Mouse (Mus musculus) erythroid progenitor cell, adult 5-6 weeks (primary cell): ENCODE data around the gene Smc6. TPM values are rescaled to one million over a fixed set of nuclear protein-coding genes. Genes with fewer than 3 reads are reported as not detected.

ENCODE experiments used
- total RNA-seq, 2 experiments: library from RNA; stranded (forward) in 1 of 2; stranded (reverse) in 1 of 2; fragments of 150-400 nt in 1 of 2; fragments of 186-747, 209-891 nt in 1 of 2; gene quantifications; 2 replicates each; pipeline versions ENCODE4 v1.2.3 to v1.2.4; 2015 to 2017; ENCODE audit warnings: low replicate concordance in 2 of 2

Smc6 gene
- total RNA-seq, 2 experiments from 2014 or later, result 174 to 209 TPM

Other genes starting within 250 kb of the Smc6 start
- not detected in 2 replicates for gene Kcns3, start 114.8 kb upstream of the Smc6 start, total RNA-seq (2015; ENCODE audit: low replicate concordance)
- not detected in 2 replicates for gene Kcns3, start 114.8 kb upstream of the Smc6 start, total RNA-seq (2017; ENCODE audit: low replicate concordance)
- gene Msgn1, start 56.9 kb upstream of the Smc6 start, total RNA-seq (2015; ENCODE audit: low replicate concordance), result not detected in 2 replicates
- not detected in 2 replicates for gene Msgn1, start 56.9 kb upstream of the Smc6 start, total RNA-seq (2017; ENCODE audit: low replicate concordance)
- gene Gen1, start 85 bp upstream of the Smc6 start, total RNA-seq (2015; ENCODE audit: low replicate concordance), result 81.8 and 117 TPM in 2 replicates
- gene Gen1, start 85 bp upstream of the Smc6 start, total RNA-seq (2017; ENCODE audit: low replicate concordance), result 196 and 214 TPM in 2 replicates
- not detected in 2 replicates for gene Vsnl1, start 170.7 kb downstream of the Smc6 start, total RNA-seq (2015; ENCODE audit: low replicate concordance)
- not detected in 2 replicates for gene Vsnl1, start 170.7 kb downstream of the Smc6 start, total RNA-seq (2017; ENCODE audit: low replicate concordance)
- not detected in 2 replicates for gene Rad51ap2, start 190.2 kb downstream of the Smc6 start, total RNA-seq (2015; ENCODE audit: low replicate concordance)
- not detected in 2 replicates for gene Rad51ap2, start 190.2 kb downstream of the Smc6 start, total RNA-seq (2017; ENCODE audit: low replicate concordance)